Mouse (Mus musculus) stomach, postnatal 0 days (tissue): Measurements from ENCODE around the gene Ifit3. TPM values are rescaled to one million over a fixed set of nuclear protein-coding genes. Genes with fewer than 3 reads are reported as not detected.

Experiments used
- ATAC-seq: fragments of 200-750 bp; cut with Nextera tagmentation; 2 replicates; pipeline ENCODE4 v1.8.0; 2017; ENCODE audit not compliant: low FRiP score, low TSS enrichment
- DNase-seq: peaks from one replicate; pipeline ENCODE4 v3.0.0-alpha.2; 2016; ENCODE audit warnings: low spot score
- H3K27ac ChIP-seq: fragments of 300-500 bp; sonication (generic); replicated peaks from 2 replicates; pipeline ENCODE4 v1.5.1; 2014; ENCODE audit warnings: mild to moderate bottlenecking, control low read depth
- H3K27me3 ChIP-seq: fragments of 300-500 bp; sonication (generic); 2 replicates; pipeline ENCODE4 v1.6.1; 2014; ENCODE audit warnings: low read length; ENCODE audit not compliant: control insufficient read depth, insufficient read depth
- H3K36me3 ChIP-seq: fragments of 300-500 bp; sonication (generic); 2 replicates; pipeline ENCODE4 v1.6.1; 2014; ENCODE audit warnings: low read length, mixed read lengths; ENCODE audit not compliant: control insufficient read depth, insufficient read depth
- H3K4me1 ChIP-seq: fragments of 300-500 bp; sonication (generic); replicated peaks from 2 replicates; pipeline ENCODE4 v1.6.1; 2014; ENCODE audit warnings: antibody characterized with exemption; ENCODE audit not compliant: control insufficient read depth, insufficient read depth
- H3K4me2 ChIP-seq: fragments of 300-500 bp; sonication (generic); replicated peaks from 2 replicates; pipeline ENCODE4 v1.6.1; 2014; ENCODE audit warnings: low read depth, mild to moderate bottlenecking, control low read depth, moderate library complexity
- H3K4me3 ChIP-seq: fragments of 300-500 bp; sonication (generic); 2 replicates; pipeline ENCODE4 v1.5.1; 2014; ENCODE audit warnings: low read depth, low read length, control low read depth
- H3K9ac ChIP-seq: fragments of 300-500 bp; sonication (generic); 2 replicates; pipeline ENCODE4 v1.6.1; 2014; ENCODE audit warnings: mild to moderate bottlenecking, low read length, control low read depth, mixed read lengths
- H3K9me3 ChIP-seq: fragments of 300-500 bp; sonication (generic); 2 replicates; pipeline ENCODE4 v1.6.1; 2016; ENCODE audit warnings: low read length; ENCODE audit not compliant: control insufficient read depth
- CTCF ChIP-seq: IDR thresholded peaks from 2 replicates; pipeline ENCODE4 v1.5.1; 2016; ENCODE audit warnings: antibody characterized with exemption, low read depth, mild to moderate bottlenecking, moderate library complexity
- EP300 ChIP-seq: optimal IDR thresholded peaks from 2 replicates; pipeline ENCODE3; 2016; ENCODE audit warnings: antibody characterized with exemption
- WGBS: fragments of 180-500 bp; shearing (Covaris S2); extraction: QIAGEN DNeasy Blood & Tissue Kit; methylation state at CpG from one replicate; pipeline ENCODE4 v1.1.7; 2014; 5-methylcytosine and 5-hydroxymethylcytosine counted together
- polyA plus RNA-seq: library from polyadenylated mRNA; unstranded; fragments of >200 nt; fragmentation: Nextera tagmentation; extraction: Ambion mirVana; gene quantifications from 2 replicates; pipeline ENCODE4 v1.2.1, GENCODE M21; 2015

The Ifit3 gene
- polyA plus RNA-seq, 1 experiment from 2014 or later, result 2.7 TPM

DNA sequence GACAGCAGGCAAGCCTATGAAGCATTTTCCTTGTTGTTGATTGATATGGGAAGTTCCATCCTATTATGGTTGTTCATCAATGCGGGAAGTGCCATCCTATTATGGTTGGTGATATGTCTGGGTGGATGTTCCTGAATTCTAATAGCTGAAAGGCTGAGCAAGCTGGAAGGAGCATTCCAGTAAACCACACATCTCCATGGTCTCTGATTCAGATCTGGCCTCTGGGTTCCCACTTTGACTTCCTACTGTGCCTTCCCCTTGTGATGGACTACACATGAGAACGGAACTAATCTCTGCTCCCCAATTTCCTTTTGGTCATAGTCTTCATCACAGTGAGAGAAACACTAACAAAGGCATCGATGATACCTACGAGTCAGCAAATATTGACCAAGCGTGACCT lies 37.5 kb downstream of the Ifit3 start:
- Histone ChIP-seq H3K9me3 (no peaks in the 10 kb centered on the region), H3K36me3 (no peaks in the 10 kb centered on the region), H3K4me2 (no peak overlapping the region), H3K4me1 (no peaks in the 10 kb centered on the region), H3K9ac (no peak overlapping the region), H3K27me3 (no peaks in the 10 kb centered on the region), H3K4me3 (no peak overlapping the region), H3K27ac (no peak overlapping the region)
- ATAC-seq (no peak), DNase-seq (no peak)
- 81% methylated on average over 5 of the region's 5 CpGs for WGBS
- TF ChIP-seq EP300 (no peak), CTCF (no peak)

DNA sequence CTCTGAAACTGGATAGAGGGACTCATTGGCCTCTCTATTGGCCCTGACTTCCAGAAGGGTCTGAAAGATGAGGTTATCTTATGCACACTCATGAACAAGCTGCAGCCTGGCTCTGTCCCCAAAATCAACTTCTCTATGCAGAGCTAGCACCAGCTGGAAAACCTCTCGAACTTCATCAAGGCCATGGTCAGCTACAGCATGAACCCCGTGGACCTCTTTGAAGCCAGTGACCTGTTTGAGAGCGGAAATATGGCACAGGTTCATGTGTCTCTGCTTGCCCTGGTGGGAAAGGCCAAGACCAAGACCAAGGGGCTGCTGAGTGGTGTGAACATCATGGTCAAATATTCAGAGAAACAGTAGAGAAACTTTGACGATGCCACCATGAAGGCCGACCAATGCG lies 40.5 kb downstream of the Ifit3 start:
- H3K4me1 ChIP-seq, result no peaks in the 10 kb centered on the region
- no peaks in the 10 kb centered on the region for H3K36me3 ChIP-seq
- 92% methylated on average over 6 of the region's 6 CpGs for WGBS
- no peak for DNase-seq
- no peaks in the 10 kb centered on the region for H3K27me3 ChIP-seq
- no peak overlapping the region for H3K9ac ChIP-seq
- H3K4me2 ChIP-seq, result no peak overlapping the region
- TF ChIP-seq CTCF, result no peak
- no peaks in the 10 kb centered on the region for H3K9me3 ChIP-seq
- H3K27ac ChIP-seq, result no peak overlapping the region
- H3K4me3 ChIP-seq, result no peak overlapping the region
- ATAC-seq, result no peak

DNA sequence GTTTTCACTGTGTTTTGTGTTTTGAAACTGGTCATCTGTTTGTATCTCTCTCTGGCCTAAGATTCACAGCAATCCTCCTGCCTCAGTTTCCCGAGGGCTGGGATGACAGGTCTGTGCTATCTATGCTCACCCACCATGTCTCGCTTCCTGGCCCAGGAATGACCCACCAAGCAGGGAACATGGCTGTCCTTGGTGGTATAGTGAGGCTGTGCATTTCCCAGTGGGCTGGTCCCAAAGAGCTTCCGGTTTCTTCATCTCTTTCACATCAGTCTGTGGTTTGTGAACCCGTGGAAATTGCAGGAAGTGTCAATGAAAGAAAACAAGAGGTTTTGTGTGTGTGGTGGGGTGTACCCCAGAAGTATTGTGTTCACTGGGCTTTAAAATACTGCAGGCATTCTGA lies 41.3 kb downstream of the Ifit3 start:
- no peaks in the 10 kb centered on the region for H3K9me3 ChIP-seq
- TF ChIP-seq CTCF, result no peak
- TF ChIP-seq EP300, result no peak
- H3K4me3 ChIP-seq, result no peak overlapping the region
- H3K4me1 ChIP-seq, result no peaks in the 10 kb centered on the region
- ATAC-seq, result no peak
- H3K4me2 ChIP-seq, result no peak overlapping the region
- H3K27me3 ChIP-seq, result no peaks in the 10 kb centered on the region
- DNase-seq, result no peak
- 91% methylated on average over 4 of the region's 4 CpGs for WGBS
- H3K27ac ChIP-seq, result no peak overlapping the region
- H3K36me3 ChIP-seq, result no peaks in the 10 kb centered on the region
- H3K9ac ChIP-seq, result no peak overlapping the region

DNA sequence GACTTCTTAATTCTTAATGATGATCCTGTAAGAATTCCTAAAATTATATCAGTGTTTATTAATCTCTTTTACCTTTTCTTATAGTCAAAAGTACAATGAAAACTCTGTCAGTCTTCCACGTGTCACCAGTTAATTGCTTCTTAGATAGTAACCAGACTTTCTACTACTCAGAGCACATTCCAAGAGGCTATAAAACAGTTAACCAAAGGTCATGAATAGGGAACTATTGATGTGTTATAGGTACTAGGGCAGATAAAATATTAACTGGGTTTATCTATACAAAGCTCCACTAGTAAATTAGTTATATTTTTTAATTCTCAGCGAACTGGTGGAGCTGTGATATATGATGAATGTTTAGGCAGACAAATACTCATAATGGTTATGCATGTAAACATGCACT lies 44.2 kb downstream of the Ifit3 start:
- Histone ChIP-seq H3K27me3 (no peaks in the 10 kb centered on the region), H3K9me3 (no peaks in the 10 kb centered on the region), H3K4me1 (no peaks in the 10 kb centered on the region), H3K4me3 (no peak overlapping the region), H3K4me2 (no peak overlapping the region), H3K27ac (no peak overlapping the region), H3K9ac (no peak overlapping the region), H3K36me3 (no peaks in the 10 kb centered on the region)
- ATAC-seq (no peak), DNase-seq (no peak)
- WGBS, result 51% methylated on average over 2 of the region's 2 CpGs
- TF ChIP-seq EP300 (no peak), CTCF (no peak)

DNA sequence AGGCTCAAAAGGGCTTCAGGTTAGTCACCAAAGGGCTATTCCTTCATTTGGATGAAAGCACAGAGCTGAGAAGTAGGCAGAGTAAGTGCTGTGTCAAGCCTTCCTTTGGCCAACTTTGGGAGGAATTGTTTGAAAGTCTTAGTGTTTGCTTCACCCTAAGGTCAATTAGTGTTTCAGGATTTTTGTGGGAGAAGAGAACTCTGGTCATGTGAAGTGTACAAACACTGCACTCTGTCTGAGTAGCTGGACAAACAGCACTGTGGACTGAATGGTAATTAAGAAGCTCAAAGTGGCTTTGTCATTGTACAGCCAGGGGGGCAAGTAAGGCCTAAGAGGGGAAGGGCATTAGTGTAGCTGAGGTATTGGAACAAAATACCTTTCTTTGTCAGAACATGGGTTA lies 48.2 kb downstream of the Ifit3 start:
- no peak overlapping the region for H3K27ac ChIP-seq
- no peak overlapping the region for H3K4me3 ChIP-seq
- H3K36me3 ChIP-seq, result no peaks in the 10 kb centered on the region
- DNase-seq, result no peak
- no peak for ATAC-seq
- H3K4me2 ChIP-seq, result no peak overlapping the region
- TF ChIP-seq EP300 (no peak), CTCF (no peak)
- H3K4me1 ChIP-seq, result no peaks in the 10 kb centered on the region
- no peaks in the 10 kb centered on the region for H3K9me3 ChIP-seq
- H3K27me3 ChIP-seq, result no peaks in the 10 kb centered on the region
- no peak overlapping the region for H3K9ac ChIP-seq

DNA sequence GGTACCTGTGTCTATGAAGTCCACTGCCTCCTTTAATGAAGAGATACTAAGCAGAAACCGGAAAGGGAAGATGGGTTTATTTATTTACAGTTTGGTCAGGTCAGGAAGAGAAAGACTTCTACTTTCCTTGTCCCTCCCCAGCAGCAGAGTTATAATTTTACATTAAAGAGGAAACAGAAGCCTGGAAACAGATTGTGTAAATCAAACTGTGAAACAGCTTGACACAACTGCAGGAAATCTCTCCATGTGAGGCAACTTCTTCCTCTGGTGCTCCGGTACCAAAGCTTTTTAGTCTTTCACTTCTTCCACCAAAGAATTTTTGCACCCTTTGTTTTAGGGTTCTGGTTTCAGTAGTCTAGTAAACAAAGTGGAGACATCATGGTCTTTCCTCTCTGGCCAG lies 50.2 kb downstream of the Ifit3 start:
- 58% methylated on average over 2 of the region's 2 CpGs for WGBS
- H3K9ac ChIP-seq, result no peak overlapping the region
- ATAC-seq, result no peak

More for the DNA sequence above, 50.2 kb downstream of the Ifit3 start:
- Histone ChIP-seq H3K9me3 (no peaks in the 10 kb centered on the region), H3K36me3 (no peaks in the 10 kb centered on the region), H3K4me2 (no peak overlapping the region), H3K4me3 (no peak overlapping the region), H3K27ac (no peak overlapping the region), H3K27me3 (no peaks in the 10 kb centered on the region), H3K4me1 (no peaks in the 10 kb centered on the region)
- no peak for DNase-seq
- no peak for TF ChIP-seq CTCF
- TF ChIP-seq EP300, result no peak
